ENCODE assay signal across 1 mouse cellular context in the genomic region with DNA sequence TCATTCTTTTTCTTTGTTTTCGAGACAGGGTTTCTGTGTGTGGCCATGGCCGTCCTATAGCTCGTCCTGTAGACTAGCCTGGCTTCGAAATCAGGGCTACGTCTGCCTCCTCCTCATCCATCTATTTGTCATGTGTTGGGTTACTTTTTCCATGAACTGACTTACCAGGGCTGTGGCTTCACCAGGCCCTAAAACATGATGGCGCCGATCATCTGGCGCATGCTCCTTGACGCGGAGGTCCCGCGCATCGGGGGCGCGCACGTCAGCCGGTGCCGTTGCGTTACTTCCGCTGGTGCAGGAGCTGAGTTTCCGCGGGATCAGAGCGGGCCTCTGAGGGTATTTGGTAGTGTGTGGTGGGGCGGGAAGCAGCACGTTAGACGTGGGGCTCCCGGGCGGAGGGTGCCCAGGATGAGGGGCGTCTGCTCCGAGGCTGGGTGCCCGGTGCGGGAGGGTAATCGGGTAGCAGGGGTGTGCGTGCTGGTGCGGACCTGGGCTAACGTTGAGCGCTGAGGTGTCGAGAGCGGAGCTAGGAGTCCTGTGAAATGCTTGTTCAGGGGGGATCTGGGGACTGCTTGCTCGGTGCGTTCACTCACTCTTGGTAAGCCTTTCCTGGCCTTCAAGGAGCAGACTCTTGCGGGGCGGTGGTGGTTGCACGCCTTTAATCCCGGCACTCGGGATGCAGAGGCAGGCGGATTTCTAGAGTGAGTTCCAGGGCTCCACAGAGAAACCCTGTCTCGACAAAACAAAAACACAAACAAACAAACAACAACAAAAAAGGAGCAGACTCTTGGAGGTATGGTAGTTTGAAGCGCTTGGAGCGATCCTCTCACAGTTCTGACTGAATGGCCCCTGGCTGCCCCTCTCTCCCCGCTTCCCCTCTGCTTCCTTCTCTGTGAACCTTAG.
A peak's percentile ranks its signal among the peaks of the same experiment; 100 is the strongest.
TF ChIP-seq lines count a peak whose summit lies in the region.

A gene (minus strand): TSS at position 226 of the 903 bp plus-strand sequence.

TF ChIP-seq in CH12.LX, 34 proteins besides CTCF, POLR2A, EP300 and RAD21:
- TF ChIP-seq TCF12 (IDR thresholded peaks at IDR 0.05; ENCODE audit: low read depth, low read length): 0 out of 2 replicates have a peak, but pooled peaks have one; percentile 12
- 0 out of 2 replicates have a peak, but pooled peaks have one; percentile 14 for TF ChIP-seq ELF1 (IDR thresholded peaks at IDR 0.05; ENCODE audit: low read depth, low read length)
- peak; percentile 58; the same call in 1 of the 2 replicates for TF ChIP-seq NELFE (IDR thresholded peaks at IDR 0.05; ENCODE audit: low read depth, low read length)
- peak; percentile 66 for TF ChIP-seq NRF1 (IDR thresholded peaks at IDR 0.05; ENCODE audit: low read depth, low read length)
- peak; percentile 55; the same call in 1 of the 2 replicates for TF ChIP-seq MAX (IDR thresholded peaks at IDR 0.05; ENCODE audit: low read length)
- peak; percentile 61 for TF ChIP-seq HCFC1 (IDR thresholded peaks at IDR 0.05; ENCODE audit: low read depth, low read length)
- TF ChIP-seq POLR2AphosphoS2 (IDR thresholded peaks at IDR 0.05; ENCODE audit: low read depth, low read length): 0 out of 2 replicates have a peak, but pooled peaks have one; percentile 56
